Mouse (Mus musculus) stomach, postnatal 0 days (tissue): ENCODE measurements around the gene Ccdc155. TPM values are rescaled to one million over a fixed set of nuclear protein-coding genes. Genes with fewer than 3 reads are reported as not detected.

Experiments used
- ATAC-seq: fragments of 200-750 bp; cut with Nextera tagmentation; 2 replicates; pipeline ENCODE4 v1.8.0; 2017; ENCODE audit not compliant: low FRiP score, low TSS enrichment
- DNase-seq: peaks from one replicate; pipeline ENCODE4 v3.0.0-alpha.2; 2016; ENCODE audit warnings: low spot score
- H3K27ac ChIP-seq: fragments of 300-500 bp; sonication (generic); replicated peaks from 2 replicates; pipeline ENCODE4 v1.5.1; 2014; ENCODE audit warnings: mild to moderate bottlenecking, control low read depth
- H3K27me3 ChIP-seq: fragments of 300-500 bp; sonication (generic); 2 replicates; pipeline ENCODE4 v1.6.1; 2014; ENCODE audit warnings: low read length; ENCODE audit not compliant: control insufficient read depth, insufficient read depth
- H3K36me3 ChIP-seq: fragments of 300-500 bp; sonication (generic); 2 replicates; pipeline ENCODE4 v1.6.1; 2014; ENCODE audit warnings: low read length, mixed read lengths; ENCODE audit not compliant: control insufficient read depth, insufficient read depth
- H3K4me1 ChIP-seq: fragments of 300-500 bp; sonication (generic); replicated peaks from 2 replicates; pipeline ENCODE4 v1.6.1; 2014; ENCODE audit warnings: antibody characterized with exemption; ENCODE audit not compliant: control insufficient read depth, insufficient read depth
- H3K4me2 ChIP-seq: fragments of 300-500 bp; sonication (generic); replicated peaks from 2 replicates; pipeline ENCODE4 v1.6.1; 2014; ENCODE audit warnings: low read depth, mild to moderate bottlenecking, control low read depth, moderate library complexity
- H3K4me3 ChIP-seq: fragments of 300-500 bp; sonication (generic); 2 replicates; pipeline ENCODE4 v1.5.1; 2014; ENCODE audit warnings: low read depth, low read length, control low read depth
- H3K9ac ChIP-seq: fragments of 300-500 bp; sonication (generic); 2 replicates; pipeline ENCODE4 v1.6.1; 2014; ENCODE audit warnings: mild to moderate bottlenecking, low read length, control low read depth, mixed read lengths
- H3K9me3 ChIP-seq: fragments of 300-500 bp; sonication (generic); 2 replicates; pipeline ENCODE4 v1.6.1; 2016; ENCODE audit warnings: low read length; ENCODE audit not compliant: control insufficient read depth
- CTCF ChIP-seq: IDR thresholded peaks from 2 replicates; pipeline ENCODE4 v1.5.1; 2016; ENCODE audit warnings: antibody characterized with exemption, low read depth, mild to moderate bottlenecking, moderate library complexity
- EP300 ChIP-seq: optimal IDR thresholded peaks from 2 replicates; pipeline ENCODE3; 2016; ENCODE audit warnings: antibody characterized with exemption
- WGBS: fragments of 180-500 bp; shearing (Covaris S2); extraction: QIAGEN DNeasy Blood & Tissue Kit; methylation state at CpG from one replicate; pipeline ENCODE4 v1.1.7; 2014; 5-methylcytosine and 5-hydroxymethylcytosine counted together
- polyA plus RNA-seq: library from polyadenylated mRNA; unstranded; fragments of >200 nt; fragmentation: Nextera tagmentation; extraction: Ambion mirVana; gene quantifications from 2 replicates; pipeline ENCODE4 v1.2.1, GENCODE M21; 2015

Gene Ccdc155
- polyA plus RNA-seq, 1 experiment from 2014 or later, result 0.13 TPM

GRCm38 (mm10) chr7:45240109-45240508 lies 35.4 kb upstream of the Ccdc155 start:
- H3K27ac ChIP-seq, result no peak overlapping the region
- H3K4me3 ChIP-seq, result no peak overlapping the region
- 0 out of 2 replicates have a peak, but pooled peaks cover 2% of the 10 kb centered on the region for H3K27me3 ChIP-seq
- no peak overlapping the region for H3K9ac ChIP-seq
- DNase-seq (peak; percentile 11), ATAC-seq (no peak)
- H3K4me2 ChIP-seq, result no peak overlapping the region
- WGBS, result 91% methylated on average over 7 of the region's 7 CpGs
- 0 out of 2 replicates have a peak, but pooled peaks cover 5% of the 10 kb centered on the region for H3K4me1 ChIP-seq
- H3K9me3 ChIP-seq, result no peaks in the 10 kb centered on the region
- no peaks in the 10 kb centered on the region for H3K36me3 ChIP-seq
- TF ChIP-seq EP300, result no peak

GRCm38 (mm10) chr7:45238723-45239496 lies 34.2 kb upstream of the Ccdc155 start, which contains the start of gene Cd37:
Gene Cd37 (minus strand): TSS chr7:45239115.
- Histone ChIP-seq H3K27ac (no peak within 1 kb of the TSS), H3K27me3 (0 out of 2 replicates have a peak, but pooled peaks cover 2% of the 10 kb centered on the region), H3K36me3 (no peaks in the 10 kb centered on the region), H3K9ac (no peak within 1 kb of the TSS), H3K9me3 (no peaks in the 10 kb centered on the region), H3K4me1 (peaks cover 14% of the 10 kb centered on the region; the same call in 1 of the 2 replicates), H3K4me2 (no peak within 1 kb of the TSS; the same call in 1 of the 2 replicates), H3K4me3 (no peak within 1 kb of the TSS)
- ATAC-seq, result no peak
- TF ChIP-seq CTCF (no peak), EP300 (no peak)
- 46% methylated on average over 20 of the region's 20 CpGs for WGBS
- peak; percentile 14 for DNase-seq

GRCm38 (mm10) chr7:45237747-45238699 lies 33.3 kb upstream of the Ccdc155 start:
- Histone ChIP-seq H3K9me3 (no peaks in the 10 kb centered on the region), H3K9ac (no peak overlapping the region), H3K27me3 (0 out of 2 replicates have a peak, but pooled peaks cover 2% of the 10 kb centered on the region), H3K36me3 (no peaks in the 10 kb centered on the region; the same call in 1 of the 2 replicates), H3K27ac (no peak overlapping the region), H3K4me3 (no peak overlapping the region), H3K4me2 (no peak overlapping the region), H3K4me1 (peaks cover 14% of the 10 kb centered on the region; the same call in 1 of the 2 replicates)
- WGBS, result 76% methylated on average over 17 of the region's 17 CpGs
- ATAC-seq, result no peak
- TF ChIP-seq EP300, result no peak
- no peak for TF ChIP-seq CTCF
- DNase-seq, result peak; percentile 12

GRCm38 (mm10) chr7:45235656-45236180 lies 31.0 kb upstream of the Ccdc155 start:
- Histone ChIP-seq H3K27ac (no peak overlapping the region), H3K36me3 (no peaks in the 10 kb centered on the region; the same call in 1 of the 2 replicates), H3K4me3 (peak overlapping the region; percentile 24; the same call in 1 of the 2 replicates), H3K4me1 (peaks cover 9% of the 10 kb centered on the region; the same call in 1 of the 2 replicates), H3K9ac (no peak overlapping the region), H3K27me3 (0 out of 2 replicates have a peak, but pooled peaks cover 2% of the 10 kb centered on the region), H3K9me3 (no peaks in the 10 kb centered on the region), H3K4me2 (peak overlapping the region; percentile 51)
- no peak for ATAC-seq
- DNase-seq, result no peak
- 42% methylated on average over 17 of the region's 17 CpGs for WGBS
- no peak for TF ChIP-seq CTCF
- TF ChIP-seq EP300, result no peak

GRCm38 (mm10) chr7:45234922-45235571 lies 30.4 kb upstream of the Ccdc155 start:
- peak; percentile 67 for ATAC-seq
- Histone ChIP-seq H3K9ac (no peak overlapping the region), H3K4me3 (peak overlapping the region; percentile 24; the same call in 1 of the 2 replicates), H3K36me3 (no peaks in the 10 kb centered on the region; the same call in 1 of the 2 replicates), H3K4me1 (peaks cover 9% of the 10 kb centered on the region; the same call in 1 of the 2 replicates), H3K9me3 (no peaks in the 10 kb centered on the region), H3K4me2 (peak overlapping the region; percentile 51), H3K27me3 (0 out of 2 replicates have a peak, but pooled peaks cover 2% of the 10 kb centered on the region), H3K27ac (peak overlapping the region; percentile 30; the same call in 1 of the 2 replicates)
- DNase-seq, result peak; percentile 56
- 8% methylated on average over 21 of the region's 21 CpGs for WGBS
- TF ChIP-seq CTCF (peak; percentile 31), EP300 (no peak)
